Mouse (Mus musculus) hindbrain, embryonic 16.5 days (tissue): ENCODE measurements at regions not wholly inside any gene's neighbourhood (a gene's known extent, or its start where the extent isn't known, plus 50 kb on each side); places are given as distances from the start of the nearest gene placed in this dataset.
A peak's percentile ranks its signal among the peaks of the same experiment; 100 is the strongest.

Source experiments
- ATAC-seq: fragments of 200-750 bp; cut with Nextera tagmentation; 2 replicates; pipeline ENCODE4 v1.8.0; 2017; ENCODE audit warnings: moderate TSS enrichment, moderate library complexity
- H3K27ac ChIP-seq: fragments of 300-500 bp; sonication (generic); 2 replicates; pipeline ENCODE4 v1.5.1; 2014; ENCODE audit warnings: low read depth, mild to moderate bottlenecking, control low read depth, low read length, moderate library complexity
- H3K27me3 ChIP-seq: fragments of 300-500 bp; sonication (generic); replicated peaks from 2 replicates; pipeline ENCODE4 v1.6.1; 2014; ENCODE audit warnings: low read length; ENCODE audit not compliant: control insufficient read depth, insufficient read depth
- H3K36me3 ChIP-seq: fragments of 300-500 bp; sonication (generic); 2 replicates; pipeline ENCODE4 v1.6.1; 2014; ENCODE audit warnings: mild to moderate bottlenecking, low read length, moderate library complexity, mixed read lengths; ENCODE audit not compliant: control insufficient read depth, insufficient read depth
- H3K4me1 ChIP-seq: fragments of 300-500 bp; sonication (generic); 2 replicates; pipeline ENCODE4 v1.6.1; 2014; ENCODE audit warnings: low read depth, low read length; ENCODE audit not compliant: control insufficient read depth, insufficient read depth
- H3K4me2 ChIP-seq: fragments of 300-500 bp; sonication (generic); 2 replicates; pipeline ENCODE4 v1.6.1; 2014; ENCODE audit warnings: mild to moderate bottlenecking, low read length, control low read depth, moderate library complexity
- H3K4me3 ChIP-seq: fragments of 300-500 bp; sonication (generic); 2 replicates; pipeline ENCODE4 v1.5.1; 2014; ENCODE audit warnings: mild to moderate bottlenecking, low read length, control low read depth, moderate library complexity
- H3K9ac ChIP-seq: fragments of 300-500 bp; sonication (generic); 2 replicates; pipeline ENCODE4 v1.6.1; 2014; ENCODE audit warnings: low read depth, mild to moderate bottlenecking, control low read depth, low read length, moderate library complexity
- H3K9me3 ChIP-seq: fragments of 300-500 bp; sonication (generic); 2 replicates; pipeline ENCODE4 v1.6.1; 2014; ENCODE audit warnings: mild to moderate bottlenecking, low read length, moderate library complexity; ENCODE audit not compliant: control insufficient read depth
- WGBS: fragments of 180-500 bp; shearing (Covaris S2); extraction: QIAGEN DNeasy Blood & Tissue Kit; methylation state at CpG from one replicate; pipeline ENCODE4 v1.1.7; 2014; 5-methylcytosine and 5-hydroxymethylcytosine counted together

GRCm38 (mm10) chr1:92736411-92736810 lies 87.8 kb upstream of the Otos start:
- Histone ChIP-seq H3K4me2 (no peak overlapping the region), H3K9ac (no peak overlapping the region), H3K27me3 (no peaks in the 10 kb centered on the region), H3K36me3 (no peaks in the 10 kb centered on the region), H3K9me3 (no peaks in the 10 kb centered on the region), H3K4me1 (peaks cover 12% of the 10 kb centered on the region), H3K27ac (no peak overlapping the region), H3K4me3 (no peak overlapping the region)
- 42% methylated on average over 7 of the region's 7 CpGs for WGBS
- no peak for ATAC-seq

GRCm38 (mm10) chr1:92733732-92734131 lies 85.1 kb upstream of the Otos start:
- ATAC-seq: peak; percentile 50; the same call in 1 of the 2 replicates
- Histone ChIP-seq H3K4me2 (no peak overlapping the region), H3K9me3 (no peaks in the 10 kb centered on the region), H3K4me1 (peaks cover 12% of the 10 kb centered on the region), H3K27me3 (no peaks in the 10 kb centered on the region), H3K27ac (no peak overlapping the region), H3K9ac (0 out of 2 replicates have a peak overlapping the region, but pooled peaks have one; percentile 13), H3K36me3 (no peaks in the 10 kb centered on the region), H3K4me3 (no peak overlapping the region)
- WGBS: 21% methylated on average over 8 of the region's 8 CpGs

GRCm38 (mm10) chr1:92731353-92732282 lies 83.0 kb upstream of the Otos start:
- Histone ChIP-seq H3K27ac (no peak overlapping the region), H3K4me3 (no peak overlapping the region), H3K27me3 (no peaks in the 10 kb centered on the region), H3K4me1 (peaks cover 6% of the 10 kb centered on the region), H3K4me2 (no peak overlapping the region), H3K9ac (no peak overlapping the region), H3K9me3 (no peaks in the 10 kb centered on the region), H3K36me3 (no peaks in the 10 kb centered on the region)
- 88% methylated on average over 11 of the region's 11 CpGs for WGBS
- no peak for ATAC-seq

GRCm38 (mm10) chr1:92730576-92730975 lies 81.9 kb upstream of the Otos start:
- Histone ChIP-seq H3K9ac (no peak overlapping the region), H3K36me3 (no peaks in the 10 kb centered on the region), H3K4me1 (peaks cover 6% of the 10 kb centered on the region), H3K27ac (no peak overlapping the region), H3K27me3 (no peaks in the 10 kb centered on the region), H3K9me3 (no peaks in the 10 kb centered on the region), H3K4me2 (no peak overlapping the region), H3K4me3 (no peak overlapping the region)
- WGBS: 49% methylated on average over 6 of the region's 6 CpGs
- ATAC-seq: no peak

GRCm38 (mm10) chr1:92727961-92728360 lies 79.3 kb upstream of the Otos start:
- no peaks in the 10 kb centered on the region for H3K9me3 ChIP-seq
- H3K9ac ChIP-seq: no peak overlapping the region
- H3K4me3 ChIP-seq: no peak overlapping the region
- H3K36me3 ChIP-seq: no peaks in the 10 kb centered on the region
- 58% methylated on average over 4 of the region's 4 CpGs for WGBS
- no peak overlapping the region for H3K27ac ChIP-seq
- ATAC-seq: no peak
- no peaks in the 10 kb centered on the region for H3K27me3 ChIP-seq
- no peaks in the 10 kb centered on the region for H3K4me1 ChIP-seq
- no peak overlapping the region for H3K4me2 ChIP-seq

- WGBS: 45% methylated on average over 6 of the region's 6 CpGs
- no peaks in the 10 kb centered on the region for H3K36me3 ChIP-seq
- H3K27me3 ChIP-seq: no peaks in the 10 kb centered on the region
- no peaks in the 10 kb centered on the region for H3K4me1 ChIP-seq
- no peaks in the 10 kb centered on the region for H3K9me3 ChIP-seq
- H3K4me3 ChIP-seq: no peak overlapping the region
- H3K9ac ChIP-seq: no peak overlapping the region
- no peak for ATAC-seq
- H3K27ac ChIP-seq: no peak overlapping the region
- no peak overlapping the region for H3K4me2 ChIP-seq
These were observed 78.7 kb upstream of the Otos start for GRCm38 (mm10) chr1:92727371-92727770.

- H3K27me3 ChIP-seq: no peaks in the 10 kb centered on the region
- 89% methylated on average over 6 of the region's 6 CpGs for WGBS
- H3K9ac ChIP-seq: no peak overlapping the region
- H3K4me3 ChIP-seq: no peak overlapping the region
- H3K9me3 ChIP-seq: no peaks in the 10 kb centered on the region
- H3K36me3 ChIP-seq: no peaks in the 10 kb centered on the region
- H3K27ac ChIP-seq: no peak overlapping the region
- no peaks in the 10 kb centered on the region for H3K4me1 ChIP-seq
- H3K4me2 ChIP-seq: no peak overlapping the region
- no peak for ATAC-seq
These were observed 77.7 kb upstream of the Otos start for GRCm38 (mm10) chr1:92726341-92726740.

- H3K4me3 ChIP-seq: no peak overlapping the region
- no peak overlapping the region for H3K9ac ChIP-seq
- H3K9me3 ChIP-seq: no peaks in the 10 kb centered on the region
- no peaks in the 10 kb centered on the region for H3K36me3 ChIP-seq
- no peaks in the 10 kb centered on the region for H3K4me1 ChIP-seq
- no peak for ATAC-seq
- H3K27me3 ChIP-seq: no peaks in the 10 kb centered on the region
- 81% methylated on average over 3 of the region's 3 CpGs for WGBS
- no peak overlapping the region for H3K27ac ChIP-seq
- H3K4me2 ChIP-seq: no peak overlapping the region
These were observed 75.5 kb upstream of the Otos start for GRCm38 (mm10) chr1:92724135-92724534.

- 63% methylated on average over 10 of the region's 10 CpGs for WGBS
- H3K4me3 ChIP-seq: no peak overlapping the region
- 0 out of 2 replicates have a peak, but pooled peaks have one; percentile 24 for ATAC-seq
- H3K27me3 ChIP-seq: no peaks in the 10 kb centered on the region
- no peak overlapping the region for H3K9ac ChIP-seq
- no peaks in the 10 kb centered on the region for H3K9me3 ChIP-seq
- H3K36me3 ChIP-seq: no peaks in the 10 kb centered on the region
- no peak overlapping the region for H3K27ac ChIP-seq
- H3K4me1 ChIP-seq: no peaks in the 10 kb centered on the region
- H3K4me2 ChIP-seq: no peak overlapping the region
These were observed 71.9 kb upstream of the Otos start for GRCm38 (mm10) chr1:92720567-92720966.
